Mouse (Mus musculus): ENCODE data around the gene Slc27a5. TPM values are rescaled to one million over a fixed set of nuclear protein-coding genes. Genes with fewer than 3 reads are reported as not detected.

Slc27a5 gene
- polyA plus RNA-seq, 1 experiment: 0.69 TPM

- TF ChIP-seq POLR2A (IDR thresholded peaks at IDR 0.05; ENCODE audit: extremely low read depth, insufficient read depth, low read length) (no peak), CTCF (IDR thresholded peaks at IDR 0.05; ENCODE audit: extremely low read depth, insufficient read depth, low read length) (no peak)
- peak overlapping the region; percentile 57 for H3K4me3 ChIP-seq (ENCODE audit: insufficient read depth, low read length)
- no peak overlapping the region for H3K27ac ChIP-seq (ENCODE audit: insufficient read depth, low read length)
- H3K4me1 ChIP-seq (ENCODE audit: control insufficient read depth, insufficient read depth, low read length): no peaks in the 10 kb centered on the region
These were observed 48.1 kb downstream of the Slc27a5 start for GRCm38 (mm10) chr7:12949872-12950229.

DNA sequence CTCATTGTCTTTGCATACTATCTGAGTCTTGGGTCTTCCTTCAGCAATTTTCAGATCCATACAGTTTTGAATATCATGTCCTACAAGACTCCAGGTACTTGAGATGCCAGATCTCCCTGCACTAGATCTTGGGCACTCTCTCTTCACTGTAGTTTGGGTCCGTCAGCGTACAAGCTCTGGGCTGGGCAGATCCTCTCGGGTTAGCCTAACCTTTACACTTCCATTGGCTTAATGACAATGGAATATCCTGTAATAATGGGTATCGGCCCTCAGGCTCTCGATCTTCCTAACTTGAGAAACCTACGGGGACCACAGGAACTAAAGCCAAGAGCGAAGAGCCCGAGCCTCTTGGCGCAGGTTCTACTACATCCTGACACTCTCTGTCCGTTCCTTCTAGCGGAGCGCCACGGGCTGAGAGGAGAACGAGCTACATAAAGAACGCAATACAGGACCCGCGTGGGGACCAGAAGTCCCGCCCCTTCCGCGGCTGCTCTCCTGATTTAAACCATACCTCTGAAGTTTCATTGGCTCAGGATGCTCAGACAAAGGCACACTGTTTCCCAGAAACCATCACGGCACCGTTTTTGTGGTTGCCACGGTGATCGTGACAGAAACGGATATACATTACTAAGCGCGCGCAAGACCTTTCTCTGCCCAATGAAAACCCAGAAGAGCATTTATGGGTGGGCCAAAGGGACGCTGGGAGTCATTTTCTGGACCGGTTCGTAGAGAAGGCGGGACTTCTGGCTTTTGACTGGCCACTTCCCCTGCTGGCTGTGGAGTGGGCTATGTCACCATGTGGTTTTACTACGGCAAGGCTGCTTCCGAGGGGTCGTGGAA is 48.7 kb downstream of the Slc27a5 start:
- Histone ChIP-seq H3K4me1 (ENCODE audit: control insufficient read depth, insufficient read depth, low read length) (no peaks in the 10 kb centered on the region), H3K27ac (ENCODE audit: insufficient read depth, low read length) (0 out of 2 replicates have a peak overlapping the region, but pooled peaks have one; percentile 9), H3K4me3 (ENCODE audit: insufficient read depth, low read length) (peak overlapping the region; percentile 57)
- TF ChIP-seq POLR2A (IDR thresholded peaks at IDR 0.05; ENCODE audit: extremely low read depth, insufficient read depth, low read length): peak; percentile 82
- no peak for TF ChIP-seq CTCF (IDR thresholded peaks at IDR 0.05; ENCODE audit: extremely low read depth, insufficient read depth, low read length)

DNA sequence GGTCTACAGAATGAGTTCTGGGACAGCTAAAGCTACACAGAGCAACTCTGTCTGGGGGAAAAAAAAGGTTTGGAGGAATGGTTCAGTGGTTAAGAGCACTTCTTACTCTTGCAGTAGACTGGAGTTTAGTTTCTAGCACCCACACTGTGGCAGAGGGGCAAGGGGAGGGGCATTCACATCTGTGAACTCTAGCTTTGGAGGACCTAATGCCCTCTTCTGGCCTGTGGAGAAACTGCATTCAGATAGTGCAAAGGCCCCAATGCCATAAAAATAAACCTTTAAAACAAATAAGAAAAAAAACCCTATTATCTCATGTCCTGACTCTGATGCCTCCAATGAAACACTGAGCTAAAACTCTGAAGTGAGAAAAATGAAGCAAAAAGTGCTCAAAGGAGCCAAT is 54.5 kb downstream of the Slc27a5 start:
- TF ChIP-seq CTCF (IDR thresholded peaks at IDR 0.05; ENCODE audit: extremely low read depth, insufficient read depth, low read length): no peak; the same call in 1 of the 2 replicates
- no peak for TF ChIP-seq POLR2A (IDR thresholded peaks at IDR 0.05; ENCODE audit: extremely low read depth, insufficient read depth, low read length)
- H3K4me3 ChIP-seq (ENCODE audit: insufficient read depth, low read length): no peak overlapping the region
- H3K27ac ChIP-seq (ENCODE audit: insufficient read depth, low read length): no peak overlapping the region
- no peaks in the 10 kb centered on the region for H3K4me1 ChIP-seq (ENCODE audit: control insufficient read depth, insufficient read depth, low read length)

DNA sequence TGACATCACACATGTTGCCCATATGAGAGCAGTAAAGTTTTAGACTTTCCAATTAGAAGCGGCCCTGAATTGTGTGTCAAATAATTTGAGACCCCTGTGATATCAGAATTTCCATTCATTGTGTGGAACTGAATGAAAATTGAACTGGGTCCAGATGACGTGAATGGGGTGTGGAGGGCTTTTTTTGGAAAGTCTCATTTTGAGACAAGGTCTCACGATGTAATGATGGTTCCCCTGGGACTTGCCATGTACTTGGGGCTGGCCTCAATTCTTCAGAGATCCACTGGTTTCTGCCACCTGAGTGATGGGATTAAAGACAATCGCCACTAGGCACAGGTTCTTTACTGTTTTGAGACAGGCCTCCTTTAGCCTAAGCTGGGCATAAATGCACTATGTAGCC is 57.4 kb downstream of the Slc27a5 start:
- Histone ChIP-seq H3K4me3 (ENCODE audit: insufficient read depth, low read length) (no peak overlapping the region), H3K4me1 (ENCODE audit: control insufficient read depth, insufficient read depth, low read length) (no peaks in the 10 kb centered on the region), H3K27ac (ENCODE audit: insufficient read depth, low read length) (no peak overlapping the region)
- TF ChIP-seq CTCF (IDR thresholded peaks at IDR 0.05; ENCODE audit: extremely low read depth, insufficient read depth, low read length) (no peak), POLR2A (IDR thresholded peaks at IDR 0.05; ENCODE audit: extremely low read depth, insufficient read depth, low read length) (no peak)

Other genes starting within 250 kb of the Slc27a5 start
- gene Zscan18, start 194.6 kb downstream of the Slc27a5 start, polyA plus RNA-seq (2012; rRNA removed): 16.3 and 17.8 TPM in 2 replicates
- gene Zfp329, start 179.3 kb downstream of the Slc27a5 start, polyA plus RNA-seq (2012; rRNA removed): 15.9 and 19.1 TPM in 2 replicates
- gene Zfp110, start 163.4 kb downstream of the Slc27a5 start, polyA plus RNA-seq (2012; rRNA removed): 7.8 and 8.6 TPM in 2 replicates
- gene Zfp128, start 117.0 kb downstream of the Slc27a5 start, polyA plus RNA-seq (2012; rRNA removed): 5.2 and 5.4 TPM in 2 replicates
- gene Zscan22, start 100.4 kb downstream of the Slc27a5 start, polyA plus RNA-seq (2012; rRNA removed): 12.7 and 13.1 TPM in 2 replicates
- gene Rps5, start 75.9 kb downstream of the Slc27a5 start, polyA plus RNA-seq (2012; rRNA removed): 782 and 785 TPM in 2 replicates
- 0.96 and 1.0 TPM in 2 replicates for gene Rnf225, start 70.8 kb downstream of the Slc27a5 start, polyA plus RNA-seq (2012; rRNA removed)
- 5.6 and 6.1 TPM in 2 replicates for gene Zfp324, start 32.4 kb downstream of the Slc27a5 start, polyA plus RNA-seq (2012; rRNA removed)
- 9.7 and 10.1 TPM in 2 replicates for gene Zfp446, start 20.3 kb downstream of the Slc27a5 start, polyA plus RNA-seq (2012; rRNA removed)
- 225 and 226 TPM in 2 replicates for gene Trim28, start 922 bp upstream of the Slc27a5 start, polyA plus RNA-seq (2012; rRNA removed)
- 32.2 and 33.4 TPM in 2 replicates for gene Zbtb45, start 11.8 kb upstream of the Slc27a5 start, polyA plus RNA-seq (2012; rRNA removed)
- 224 and 229 TPM in 2 replicates for gene Chmp2a, start 36.6 kb upstream of the Slc27a5 start, polyA plus RNA-seq (2012; rRNA removed)
- 400 and 402 TPM in 2 replicates for gene Ube2m, start 40.1 kb upstream of the Slc27a5 start, polyA plus RNA-seq (2012; rRNA removed)
- 14.3 and 15.2 TPM in 2 replicates for gene Mzf1, start 56.6 kb upstream of the Slc27a5 start, polyA plus RNA-seq (2012; rRNA removed)
- not detected in 2 replicates for gene Vmn1r85, start 97.0 kb upstream of the Slc27a5 start, polyA plus RNA-seq (2012; rRNA removed)
- not detected in 2 replicates for gene Vmn1r86, start 121.7 kb upstream of the Slc27a5 start, polyA plus RNA-seq (2012; rRNA removed)
- gene Vmn1r87, start 142.0 kb upstream of the Slc27a5 start, polyA plus RNA-seq (2012; rRNA removed): not detected in 2 replicates
- gene Vmn1r88, start 161.4 kb upstream of the Slc27a5 start, polyA plus RNA-seq (2012; rRNA removed): not detected in 2 replicates
- gene Vmn1r89, start 214.8 kb upstream of the Slc27a5 start, polyA plus RNA-seq (2012; rRNA removed): not detected in 2 replicates

All from cortical plate, adult 2 months (tissue).